Mouse (Mus musculus): ENCODE measurements around the gene Adcy10. TPM values are rescaled to one million over a fixed set of nuclear protein-coding genes. Genes with fewer than 3 reads are reported as not detected.
A peak's percentile ranks its signal among the peaks of the same experiment; 100 is the strongest.

Adcy10 gene
- polyA plus RNA-seq, 1 experiment from 2014 or later = 0.18 TPM

GRCm38 (mm10) chr1:165537241-165537807 lies 52.3 kb downstream of the Adcy10 start:
- H3K27ac ChIP-seq = no peak overlapping the region
- H3K4me3 ChIP-seq = no peak overlapping the region
- WGBS = 54% methylated on average over 5 of the region's 5 CpGs
- 0 out of 2 replicates have a peak, but pooled peaks cover 4% of the 10 kb centered on the region for H3K4me1 ChIP-seq
- no peaks in the 10 kb centered on the region for H3K27me3 ChIP-seq
- H3K9ac ChIP-seq = no peak overlapping the region
- H3K9me3 ChIP-seq = no peaks in the 10 kb centered on the region
- ATAC-seq (ENCODE audit: insufficient number of reproducible peaks, insufficient read depth, low FRiP score, low TSS enrichment, low read depth) = no peak
- H3K4me2 ChIP-seq = no peak overlapping the region
- H3K36me3 ChIP-seq = no peaks in the 10 kb centered on the region

- Histone ChIP-seq H3K9me3 (no peaks in the 10 kb centered on the region), H3K9ac (no peak overlapping the region), H3K27ac (no peak overlapping the region), H3K36me3 (no peaks in the 10 kb centered on the region), H3K27me3 (no peaks in the 10 kb centered on the region), H3K4me1 (no peaks in the 10 kb centered on the region), H3K4me2 (no peak overlapping the region), H3K4me3 (no peak overlapping the region)
- 49% methylated on average over 2 of the region's 2 CpGs for WGBS
- ATAC-seq (ENCODE audit: insufficient number of reproducible peaks, insufficient read depth, low FRiP score, low TSS enrichment, low read depth) = no peak
These were observed 71.7 kb downstream of the Adcy10 start for GRCm38 (mm10) chr1:165556711-165557110.

GRCm38 (mm10) chr1:165559073-165559472 lies 74.1 kb downstream of the Adcy10 start:
- Histone ChIP-seq H3K4me1 (no peaks in the 10 kb centered on the region), H3K27me3 (no peaks in the 10 kb centered on the region), H3K4me3 (no peak overlapping the region), H3K27ac (no peak overlapping the region), H3K36me3 (no peaks in the 10 kb centered on the region), H3K4me2 (no peak overlapping the region), H3K9ac (no peak overlapping the region), H3K9me3 (no peaks in the 10 kb centered on the region)
- no peak for ATAC-seq (ENCODE audit: insufficient number of reproducible peaks, insufficient read depth, low FRiP score, low TSS enrichment, low read depth)
- WGBS = 84% methylated on average over 9 of the region's 9 CpGs

DNA sequence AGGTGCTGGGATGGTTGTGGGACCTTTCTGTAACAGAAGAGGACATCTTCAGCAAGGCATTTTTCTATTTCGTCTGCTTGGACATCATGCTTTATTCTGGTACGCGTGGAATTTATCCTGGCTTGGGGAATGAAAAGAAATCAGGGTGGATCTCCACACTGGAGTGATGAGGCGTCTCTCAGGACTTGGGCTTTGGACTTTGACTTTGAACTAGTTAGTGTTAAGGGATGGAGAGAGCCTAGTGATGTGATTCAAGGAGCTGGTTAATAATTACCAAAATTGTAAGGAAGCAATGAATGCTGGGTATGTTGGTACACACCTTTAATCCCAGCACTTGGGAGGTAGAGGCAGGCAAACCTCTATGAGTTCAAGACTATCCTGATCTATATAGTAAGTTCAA lies 80.3 kb downstream of the Adcy10 start:
- H3K27me3 ChIP-seq = no peaks in the 10 kb centered on the region
- H3K4me1 ChIP-seq = no peaks in the 10 kb centered on the region
- H3K27ac ChIP-seq = no peak overlapping the region
- H3K36me3 ChIP-seq = no peaks in the 10 kb centered on the region
- H3K9me3 ChIP-seq = no peaks in the 10 kb centered on the region
- ATAC-seq (ENCODE audit: insufficient number of reproducible peaks, insufficient read depth, low FRiP score, low TSS enrichment, low read depth) = no peak
- WGBS = 93% methylated on average over 4 of the region's 4 CpGs
- no peak overlapping the region for H3K4me3 ChIP-seq
- no peak overlapping the region for H3K4me2 ChIP-seq
- H3K9ac ChIP-seq = no peak overlapping the region

GRCm38 (mm10) chr1:165567466-165567865 lies 82.5 kb downstream of the Adcy10 start:
- no peak overlapping the region for H3K9ac ChIP-seq
- no peak overlapping the region for H3K4me3 ChIP-seq
- no peak overlapping the region for H3K27ac ChIP-seq
- ATAC-seq (ENCODE audit: insufficient number of reproducible peaks, insufficient read depth, low FRiP score, low TSS enrichment, low read depth) = no peak
- no peak overlapping the region for H3K4me2 ChIP-seq
- no peaks in the 10 kb centered on the region for H3K9me3 ChIP-seq
- 63% methylated on average over 7 of the region's 7 CpGs for WGBS
- H3K27me3 ChIP-seq = no peaks in the 10 kb centered on the region
- no peaks in the 10 kb centered on the region for H3K36me3 ChIP-seq
- H3K4me1 ChIP-seq = no peaks in the 10 kb centered on the region

DNA sequence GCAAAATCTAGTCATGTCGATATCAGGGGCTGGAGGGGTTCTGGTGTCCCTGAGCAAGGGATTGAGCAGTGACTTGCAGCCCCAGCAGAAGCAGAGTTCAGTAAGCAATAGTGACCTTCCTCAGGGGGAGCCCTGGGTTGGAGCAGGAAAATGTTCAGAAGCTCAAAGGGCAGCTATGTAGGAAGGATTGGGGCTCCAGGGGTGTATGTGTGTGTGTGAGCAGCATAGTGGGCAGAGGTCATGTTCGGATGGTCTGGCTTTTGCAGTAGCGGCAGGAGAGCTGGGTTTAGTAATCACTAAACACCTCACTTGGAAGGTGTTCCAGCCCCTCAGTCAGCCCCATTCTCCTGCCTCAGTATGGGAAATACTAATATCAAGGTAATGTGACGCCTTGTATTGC lies 91.0 kb downstream of the Adcy10 start:
- no peaks in the 10 kb centered on the region for H3K36me3 ChIP-seq
- H3K9me3 ChIP-seq = no peaks in the 10 kb centered on the region
- WGBS = 80% methylated on average over 4 of the region's 4 CpGs
- no peaks in the 10 kb centered on the region for H3K4me1 ChIP-seq
- H3K27me3 ChIP-seq = no peaks in the 10 kb centered on the region
- ATAC-seq (ENCODE audit: insufficient number of reproducible peaks, insufficient read depth, low FRiP score, low TSS enrichment, low read depth) = no peak
- no peak overlapping the region for H3K4me3 ChIP-seq
- no peak overlapping the region for H3K9ac ChIP-seq
- no peak overlapping the region for H3K4me2 ChIP-seq
- H3K27ac ChIP-seq = no peak overlapping the region

DNA sequence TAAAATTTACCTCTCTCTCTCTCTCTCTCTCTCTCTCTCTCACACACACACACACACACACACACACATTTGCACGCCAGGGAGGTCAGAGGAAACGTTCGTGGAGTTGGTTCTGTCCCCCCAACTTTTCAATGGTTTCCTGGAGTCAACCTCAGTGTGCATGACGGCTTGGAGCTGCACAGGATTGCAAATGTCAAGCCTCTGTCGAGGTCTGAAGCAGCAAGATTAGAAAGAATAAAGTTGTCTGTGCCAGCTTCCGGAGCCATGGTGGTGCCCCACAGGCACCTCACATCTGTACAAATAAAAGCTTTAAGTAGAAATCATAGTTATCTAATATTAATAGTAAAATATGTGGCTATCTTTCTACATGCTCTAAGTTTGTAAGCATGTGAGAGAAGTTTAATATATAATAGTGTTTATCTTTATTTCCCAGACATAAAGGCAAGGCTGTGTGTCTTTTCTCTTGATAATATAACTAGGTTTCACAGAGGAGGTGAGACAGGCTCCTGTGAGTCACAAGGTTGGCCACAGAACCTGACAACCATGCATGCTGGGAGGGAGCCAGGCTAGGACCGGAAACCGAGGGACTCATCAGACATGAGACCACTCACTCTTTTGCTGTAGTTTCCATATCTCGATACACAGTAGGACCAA lies 91.6 kb downstream of the Adcy10 start:
- no peak overlapping the region for H3K27ac ChIP-seq
- no peaks in the 10 kb centered on the region for H3K36me3 ChIP-seq
- 81% methylated on average over 9 of the region's 9 CpGs for whole genome bisulfite sequencing
- no peaks in the 10 kb centered on the region for H3K9me3 ChIP-seq
- H3K4me3 ChIP-seq = no peak overlapping the region
- H3K27me3 ChIP-seq = no peaks in the 10 kb centered on the region
- no peak overlapping the region for H3K4me2 ChIP-seq
- no peaks in the 10 kb centered on the region for H3K4me1 ChIP-seq
- H3K9ac ChIP-seq = no peak overlapping the region
- no peak for ATAC-seq (ENCODE audit: insufficient number of reproducible peaks, insufficient read depth, low FRiP score, low TSS enrichment, low read depth)

DNA sequence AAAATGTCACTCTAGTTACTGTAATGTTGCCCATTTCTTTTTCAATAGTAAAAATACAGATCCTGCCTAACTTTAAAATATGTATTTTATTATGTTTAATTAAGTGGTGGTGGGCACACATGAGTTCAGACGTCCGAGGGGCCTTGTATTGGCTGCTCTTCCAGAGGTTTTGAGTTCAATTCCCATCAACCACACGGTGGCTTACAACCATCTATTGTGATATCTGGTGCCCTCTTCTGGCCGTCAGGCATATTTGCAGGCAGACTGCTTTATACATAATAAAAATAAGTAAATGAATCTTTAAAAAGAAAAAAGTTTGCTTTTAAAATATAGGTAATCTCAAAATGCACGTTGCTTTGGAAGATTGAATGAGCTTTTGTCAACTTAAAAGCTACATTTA lies 94.3 kb downstream of the Adcy10 start:
- H3K4me2 ChIP-seq = no peak overlapping the region
- ATAC-seq (ENCODE audit: insufficient number of reproducible peaks, insufficient read depth, low FRiP score, low TSS enrichment, low read depth) = no peak
- H3K4me3 ChIP-seq = no peak overlapping the region
- 52% methylated on average over 5 of the region's 5 CpGs for WGBS
- H3K9me3 ChIP-seq = no peaks in the 10 kb centered on the region
- H3K27ac ChIP-seq = no peak overlapping the region
- no peaks in the 10 kb centered on the region for H3K36me3 ChIP-seq
- no peaks in the 10 kb centered on the region for H3K4me1 ChIP-seq
- H3K9ac ChIP-seq = no peak overlapping the region
- no peaks in the 10 kb centered on the region for H3K27me3 ChIP-seq

DNA sequence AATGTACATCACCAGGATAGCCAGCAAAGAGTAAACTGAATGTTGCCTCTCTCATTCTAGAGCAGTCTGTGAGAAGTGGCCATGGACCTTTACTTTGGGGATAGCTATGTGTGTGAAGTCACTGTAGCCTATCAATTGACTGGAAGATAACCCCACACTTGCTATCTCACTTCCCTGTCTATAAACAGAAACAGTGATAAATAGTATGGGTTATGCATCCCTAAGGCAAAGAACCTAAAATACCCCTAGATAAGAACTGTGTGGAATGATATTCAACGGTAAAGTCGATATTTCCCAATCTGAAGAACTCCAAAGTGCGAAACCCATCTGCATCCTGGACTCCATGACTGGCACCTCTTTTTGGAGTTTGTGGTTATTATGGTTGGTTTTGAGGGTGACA lies 96.3 kb downstream of the Adcy10 start:
- Histone ChIP-seq H3K4me2 (no peak overlapping the region), H3K36me3 (no peaks in the 10 kb centered on the region), H3K27me3 (no peaks in the 10 kb centered on the region), H3K9me3 (no peaks in the 10 kb centered on the region), H3K4me3 (no peak overlapping the region), H3K4me1 (peaks cover 3% of the 10 kb centered on the region; the same call in 1 of the 2 replicates), H3K27ac (no peak overlapping the region), H3K9ac (no peak overlapping the region)
- 90% methylated on average over 3 of the region's 3 CpGs for WGBS
- ATAC-seq (ENCODE audit: insufficient number of reproducible peaks, insufficient read depth, low FRiP score, low TSS enrichment, low read depth) = no peak

GRCm38 (mm10) chr1:165583529-165584184 lies 98.7 kb downstream of the Adcy10 start:
- Histone ChIP-seq H3K4me3 (no peak overlapping the region), H3K27me3 (no peaks in the 10 kb centered on the region), H3K36me3 (no peaks in the 10 kb centered on the region), H3K9ac (no peak overlapping the region), H3K4me2 (no peak overlapping the region), H3K27ac (no peak overlapping the region), H3K4me1 (peaks cover 7% of the 10 kb centered on the region; the same call in 1 of the 2 replicates), H3K9me3 (no peaks in the 10 kb centered on the region)
- 36% methylated on average over 12 of the region's 12 CpGs for WGBS
- ATAC-seq (ENCODE audit: insufficient number of reproducible peaks, insufficient read depth, low FRiP score, low TSS enrichment, low read depth) = no peak

DNA sequence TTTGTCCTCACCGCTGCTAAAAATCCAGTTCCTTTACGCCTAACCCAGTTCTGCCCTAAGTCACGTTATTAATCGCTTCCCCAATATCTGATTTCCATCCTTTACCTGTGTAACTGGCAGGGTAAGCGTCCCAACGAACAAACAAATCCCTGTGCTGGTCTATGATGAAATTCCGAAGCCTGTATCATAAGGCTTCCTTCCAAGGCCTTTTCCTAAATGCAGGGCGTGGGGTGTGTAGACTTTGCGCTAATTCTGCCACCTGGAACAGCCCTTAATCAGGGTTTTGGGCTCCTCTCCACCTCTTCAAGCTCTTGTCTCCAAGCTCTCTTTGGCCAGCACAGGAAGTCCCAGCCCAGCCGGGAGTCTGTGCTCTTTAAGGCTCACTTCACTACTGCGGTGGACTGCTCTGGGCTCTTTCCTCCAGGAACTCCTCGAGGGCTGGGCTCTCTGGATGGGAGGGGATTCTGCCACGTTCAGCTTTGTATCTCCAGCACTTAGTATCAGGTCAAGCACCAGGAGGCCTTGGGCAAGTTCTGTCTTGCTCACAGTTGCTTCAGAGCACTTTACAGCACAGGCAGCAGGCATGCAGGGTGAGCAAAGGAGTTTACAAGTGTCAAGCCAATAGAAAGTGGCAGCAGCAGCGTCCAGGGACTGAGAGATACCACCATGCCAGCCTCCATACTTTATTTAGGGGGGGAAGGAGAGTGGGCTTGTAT lies 100.6 kb downstream of the Adcy10 start:
- 0 out of 2 replicates have a peak overlapping the region, but pooled peaks have one; percentile 11 for H3K27ac ChIP-seq
- WGBS = 62% methylated on average over 14 of the region's 14 CpGs
- ATAC-seq (ENCODE audit: insufficient number of reproducible peaks, insufficient read depth, low FRiP score, low TSS enrichment, low read depth) = no peak
- H3K9ac ChIP-seq = no peak overlapping the region
- H3K9me3 ChIP-seq = no peaks in the 10 kb centered on the region
- H3K4me1 ChIP-seq = peaks cover 7% of the 10 kb centered on the region; the same call in 1 of the 2 replicates
- H3K27me3 ChIP-seq = no peaks in the 10 kb centered on the region
- no peak overlapping the region for H3K4me3 ChIP-seq
- H3K4me2 ChIP-seq = no peak overlapping the region
- peaks cover 3% of the 10 kb centered on the region for H3K36me3 ChIP-seq
